Mouse (Mus musculus) bone marrow, adult 2 months (tissue): Measurements from ENCODE around the gene Smyd3.

Experiments used
- CTCF ChIP-seq: fragments of 200-500 bp; IDR thresholded peaks from 2 replicates; pipeline ENCODE4 v1.5.1; 2011; ENCODE audit warnings: low read length, control low read depth; ENCODE audit not compliant: control insufficient read depth, insufficient read depth
- POLR2A ChIP-seq: fragments of 200-500 bp; IDR thresholded peaks from 2 replicates; pipeline ENCODE4 v1.6.1; 2011; ENCODE audit warnings: low read depth, mild to moderate bottlenecking, control low read depth, low read length, borderline replicate concordance; ENCODE audit not compliant: control insufficient read depth

DNA sequence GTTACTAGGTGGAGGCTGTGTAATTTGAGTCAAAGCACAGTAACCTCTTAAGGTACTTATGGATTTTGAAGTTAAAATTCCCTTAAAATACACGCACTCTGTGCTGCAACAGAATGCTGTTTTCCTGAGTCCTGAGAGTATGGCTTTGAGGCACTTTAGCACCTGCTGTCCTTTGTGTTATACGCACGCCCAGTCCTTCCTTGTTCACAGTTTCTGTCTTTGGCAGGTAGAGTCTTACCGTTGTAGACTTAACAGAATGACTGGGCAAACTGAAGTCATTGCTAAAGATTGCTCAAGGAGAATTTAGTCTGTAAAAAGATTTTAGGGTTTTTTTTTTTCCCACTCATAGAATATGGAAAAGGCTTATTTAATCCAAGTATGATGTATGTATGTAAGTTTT, 34.1 kb upstream of the Smyd3 start:
- TF ChIP-seq CTCF = no peak
- TF ChIP-seq POLR2A = no peak
